Mouse (Mus musculus): ENCODE data around the gene Sept9.

The Sept9 gene

DNA sequence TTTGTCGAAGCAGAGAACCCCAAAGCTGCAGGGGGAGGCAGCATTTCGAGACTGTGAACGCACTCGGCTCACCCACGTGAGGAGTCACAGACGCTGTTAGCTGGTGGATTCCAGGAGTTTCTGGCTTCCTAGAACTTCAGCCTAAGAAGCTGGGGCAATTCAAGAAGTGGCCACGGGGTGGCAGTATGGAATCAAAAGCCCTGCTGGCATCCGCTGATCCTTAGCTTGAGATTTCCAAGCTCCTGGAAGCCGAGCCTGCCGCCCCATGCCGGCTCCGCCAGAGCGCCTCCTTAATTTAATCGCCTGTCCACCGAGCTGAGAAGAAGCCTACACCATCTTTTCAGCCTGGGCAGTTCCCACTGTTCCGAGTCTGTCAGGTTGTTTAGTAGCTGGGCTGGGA, 185.4 kb downstream of the Sept9 start:
- peak; percentile 45 for DNase-seq (ENCODE audit: low spot score)

DNA sequence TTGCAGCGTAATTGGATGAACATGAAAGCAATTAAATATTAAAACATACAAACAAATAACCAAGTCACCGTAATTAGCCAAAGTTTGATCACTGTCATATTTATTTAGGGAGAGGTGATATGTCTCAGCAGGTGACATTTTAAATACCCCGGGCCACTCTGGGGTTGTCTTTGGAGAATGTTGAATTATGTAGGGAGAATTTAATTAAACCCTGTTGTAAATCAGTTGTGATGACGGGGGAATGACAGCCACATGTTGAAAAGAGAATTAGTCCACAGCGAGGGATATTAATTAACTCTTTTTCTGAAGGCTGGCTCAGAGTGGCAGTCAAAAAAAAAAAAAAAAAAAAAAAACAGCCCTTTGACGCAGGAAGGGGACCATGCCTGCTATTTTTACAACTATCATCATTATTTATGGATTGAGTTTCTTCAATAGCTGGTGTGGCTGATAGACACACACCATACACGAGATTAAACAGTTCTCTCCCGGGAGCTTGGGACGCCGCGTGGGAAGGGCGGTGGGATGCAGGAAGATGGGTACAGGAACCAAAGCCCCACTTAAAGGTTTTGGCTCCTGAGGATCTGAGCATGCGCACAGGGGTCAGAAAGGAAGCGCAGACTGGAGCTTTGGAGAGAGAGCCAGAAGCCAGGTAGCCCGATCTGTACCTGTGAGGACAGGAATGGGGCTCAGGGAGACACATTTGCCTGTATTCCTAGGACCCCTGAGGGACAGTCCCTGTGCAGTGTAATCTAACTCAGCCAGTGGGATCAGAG, 186.1 kb downstream of the Sept9 start:
- DNase-seq (ENCODE audit: low spot score): no peak

DNA sequence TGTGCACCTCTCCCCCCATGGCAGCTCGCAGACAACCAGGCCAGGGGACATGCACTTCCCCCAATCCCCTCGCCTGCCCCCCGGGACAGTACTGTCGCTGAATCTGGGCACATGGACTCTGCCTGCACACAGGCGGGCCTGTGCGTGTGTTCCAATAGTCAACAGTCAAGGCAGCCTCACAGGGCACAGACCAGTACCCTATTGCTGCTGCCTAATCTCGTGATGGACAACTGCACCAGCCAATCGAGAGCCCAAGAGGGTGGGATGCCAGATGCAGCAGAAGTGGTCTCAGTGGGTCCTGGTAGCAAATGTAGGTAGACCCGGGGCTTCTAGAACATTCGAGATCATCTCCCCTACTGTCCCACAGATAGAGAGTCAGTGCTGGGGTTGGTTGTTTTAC, 187.8 kb downstream of the Sept9 start:
- no peak for DNase-seq (ENCODE audit: low spot score)

DNA sequence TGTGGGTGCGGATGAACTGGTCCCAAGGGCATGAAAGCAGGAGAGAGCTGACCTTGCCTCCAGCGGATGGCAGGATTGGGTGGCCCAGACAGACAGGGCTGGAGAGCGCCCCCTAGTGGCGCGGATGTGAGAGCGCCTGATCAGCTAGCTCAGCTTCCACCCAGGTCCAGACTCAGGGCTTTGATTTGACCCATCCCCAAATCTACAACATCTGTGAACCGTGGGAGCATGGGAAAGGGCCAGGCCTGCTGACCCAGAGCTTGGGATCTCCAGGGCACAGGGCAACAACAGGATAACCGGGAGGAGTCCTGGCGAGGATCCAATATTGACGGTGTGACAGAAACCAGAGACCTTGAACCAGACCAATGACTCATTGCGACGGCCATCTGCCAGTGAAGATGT, 190.5 kb downstream of the Sept9 start:
- no peak for DNase-seq (ENCODE audit: low spot score)

DNA sequence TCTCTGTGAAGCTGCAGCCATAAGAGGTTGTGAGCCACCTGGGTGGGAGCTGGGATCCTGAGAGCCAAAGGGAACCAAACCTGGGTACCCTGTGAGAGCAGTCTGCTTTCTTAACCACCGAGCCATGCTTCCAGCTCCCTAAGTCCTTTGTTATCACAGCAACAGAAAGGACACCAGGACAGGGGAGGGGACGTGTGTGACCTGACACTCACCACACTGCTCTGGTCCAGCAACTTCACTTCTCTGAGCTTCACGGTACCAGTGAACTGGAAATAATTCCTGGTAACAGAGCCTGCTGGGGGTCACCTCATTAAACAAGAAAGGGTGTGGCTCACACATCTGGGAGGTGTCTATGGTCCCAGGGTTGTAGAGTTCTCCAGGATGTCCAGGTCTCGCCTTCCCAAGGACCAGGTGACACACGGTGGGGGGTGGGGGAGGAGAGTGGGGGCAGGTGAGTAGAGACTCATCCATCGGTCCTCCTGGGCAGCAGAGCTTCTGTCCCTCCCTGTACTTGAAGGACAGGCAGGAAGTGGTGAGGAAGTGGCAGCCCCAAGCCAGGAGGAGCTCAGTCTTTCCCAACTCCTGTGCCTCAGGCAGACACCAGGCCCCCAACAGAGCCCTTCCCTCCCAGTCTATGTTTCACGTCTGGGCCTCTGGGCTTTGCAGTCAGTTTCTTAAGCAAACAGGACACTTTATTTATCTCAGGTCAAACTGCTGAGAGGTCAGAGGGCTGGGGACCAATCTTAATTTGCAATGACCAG, 191.5 kb downstream of the Sept9 start:
- no peak for DNase-seq (ENCODE audit: low spot score)

DNA sequence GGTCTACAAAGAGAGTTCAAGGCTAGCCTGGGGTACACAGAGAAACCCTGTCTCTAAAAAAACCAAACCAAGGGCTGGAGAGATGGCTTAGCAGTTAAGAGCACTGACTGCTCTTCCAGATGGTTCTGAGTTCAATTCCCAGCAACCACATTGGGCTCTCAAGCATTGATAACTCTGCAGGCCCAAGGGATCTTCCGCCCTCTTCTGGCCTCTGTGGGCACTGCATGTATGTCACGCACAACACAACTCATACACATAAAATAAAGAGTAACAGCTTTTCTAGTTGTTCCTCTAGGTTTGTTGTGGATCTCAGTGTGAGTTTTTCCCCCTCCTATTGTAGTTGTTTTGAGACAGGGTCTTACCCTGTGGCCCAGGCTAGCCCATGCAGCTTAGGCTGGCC, 192.8 kb downstream of the Sept9 start:
- DNase-seq (ENCODE audit: low spot score): no peak

DNA sequence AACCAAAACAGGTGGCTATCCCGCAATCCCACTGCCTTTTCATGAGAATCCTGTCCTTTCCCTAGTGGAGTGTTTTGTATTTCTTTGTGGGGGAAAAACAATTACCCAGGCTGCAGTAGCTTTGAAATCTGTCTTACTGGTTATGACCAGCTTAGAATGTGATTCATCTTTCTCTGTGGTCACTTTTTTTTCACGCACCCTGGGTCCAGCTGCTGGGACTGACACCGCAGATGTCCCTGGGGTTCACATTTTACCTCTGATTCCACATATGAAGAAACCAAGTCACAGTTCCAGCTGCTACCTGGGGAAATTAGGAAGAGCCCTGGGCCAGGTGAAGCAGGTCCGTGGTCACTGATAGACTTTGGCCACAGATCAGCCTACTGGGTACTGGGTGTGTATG, 194.3 kb downstream of the Sept9 start:
- DNase-seq (ENCODE audit: low spot score): no peak

DNA sequence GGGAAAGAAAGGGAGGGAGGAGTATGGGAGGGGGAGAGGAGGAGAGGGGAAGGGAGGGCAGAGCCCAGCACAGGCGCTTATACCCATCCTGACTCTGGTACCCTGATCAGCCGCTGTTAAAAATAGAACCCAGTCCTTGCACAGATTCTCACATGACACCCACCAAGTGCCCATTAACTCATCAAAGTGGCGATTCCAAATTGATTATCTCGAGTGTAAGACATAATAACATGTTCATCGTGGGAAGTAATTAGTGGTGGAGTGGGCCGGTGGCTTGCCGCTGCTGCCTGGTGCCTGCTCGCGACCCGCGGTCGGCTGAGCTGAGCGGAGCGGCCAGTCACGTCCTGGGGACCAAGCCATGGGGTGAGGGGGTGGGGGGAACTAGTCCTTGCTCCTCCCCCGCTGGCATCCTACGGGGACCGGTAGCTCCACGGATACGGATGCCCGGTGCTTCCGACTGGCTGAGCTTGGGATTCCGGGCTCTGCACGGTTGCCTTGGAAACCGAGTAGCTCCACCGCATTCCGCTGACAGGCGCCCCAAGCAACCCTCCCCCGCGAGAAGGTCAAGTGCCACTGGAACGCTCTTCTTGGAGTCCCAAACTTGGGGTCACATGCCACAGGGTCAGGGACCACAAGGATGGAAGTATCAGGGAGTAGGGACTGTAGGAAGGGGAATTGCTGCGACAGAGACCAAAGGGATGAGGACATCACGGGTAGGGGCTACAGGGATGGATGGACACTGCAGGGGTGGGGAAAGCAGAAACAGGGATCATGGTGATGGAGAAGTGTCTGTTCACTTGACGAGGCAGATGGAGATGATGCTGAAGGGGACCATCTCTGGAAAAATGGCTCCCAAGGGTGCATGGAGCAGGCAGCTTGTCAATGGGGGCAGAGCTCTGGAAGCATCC, 195.0 kb downstream of the Sept9 start:
- no peak for DNase-seq (ENCODE audit: low spot score)

DNA sequence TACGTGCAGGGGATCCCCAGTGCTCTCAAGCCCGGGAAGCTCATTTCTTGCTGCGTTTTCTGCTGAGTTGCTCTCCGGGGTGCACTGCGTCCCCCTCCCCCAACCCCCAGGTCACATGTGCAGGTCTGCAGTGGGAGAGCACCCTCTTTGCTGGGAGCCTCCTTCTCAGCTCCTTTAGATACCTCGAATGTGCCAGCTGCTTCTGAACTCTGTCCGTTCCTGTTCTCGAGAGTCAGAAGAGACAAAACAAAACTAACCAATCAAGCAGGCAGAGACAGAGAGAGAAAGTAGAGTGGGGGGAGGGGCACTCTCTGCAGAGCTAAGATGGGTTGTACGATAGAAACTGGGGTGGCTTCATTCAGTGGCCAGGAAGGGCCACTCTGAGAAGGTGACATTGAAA, 195.8 kb downstream of the Sept9 start:
- no peak for DNase-seq (ENCODE audit: low spot score)

DNA sequence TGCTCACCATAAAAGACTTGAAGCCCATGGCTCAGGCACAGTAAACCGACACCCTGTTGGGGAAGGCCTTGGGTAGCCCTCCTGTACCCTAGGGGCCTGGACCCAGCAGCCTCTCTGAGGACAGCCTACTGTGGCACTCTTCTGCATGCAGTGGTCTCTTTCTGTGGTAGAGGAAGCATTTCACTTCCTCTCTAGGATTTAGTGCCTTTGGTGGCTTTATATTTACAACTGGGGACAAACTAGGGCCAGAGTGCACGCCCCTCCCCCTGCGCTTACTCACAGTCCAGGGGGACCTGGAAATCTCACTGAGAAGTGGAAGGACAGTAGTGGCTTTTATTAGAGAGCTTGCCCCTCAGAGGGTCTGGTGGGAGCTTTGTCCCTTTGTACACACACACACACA, 197.5 kb downstream of the Sept9 start:
- no peak for DNase-seq (ENCODE audit: low spot score)

DNA sequence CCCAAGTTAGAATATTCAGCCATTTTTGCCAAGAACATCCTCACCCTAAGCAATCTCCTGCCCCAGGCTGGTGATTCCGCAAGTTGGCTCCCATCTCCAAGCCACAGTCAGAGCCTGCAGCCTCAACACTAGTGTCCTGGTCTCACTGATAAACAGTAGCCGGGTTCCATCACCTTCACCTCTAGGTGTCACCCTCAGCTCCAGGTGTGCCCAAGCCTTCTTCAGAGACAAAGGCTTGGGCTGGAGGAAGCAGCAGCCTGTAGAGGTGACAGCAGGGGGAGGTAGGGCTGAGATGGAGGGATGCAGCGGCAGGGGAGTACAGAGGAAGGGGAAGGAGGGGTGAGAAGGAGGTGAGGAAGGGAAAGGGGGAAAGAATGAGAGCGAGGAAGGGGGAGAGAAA, 198.3 kb downstream of the Sept9 start:
- DNase-seq (ENCODE audit: low spot score): no peak

DNA sequence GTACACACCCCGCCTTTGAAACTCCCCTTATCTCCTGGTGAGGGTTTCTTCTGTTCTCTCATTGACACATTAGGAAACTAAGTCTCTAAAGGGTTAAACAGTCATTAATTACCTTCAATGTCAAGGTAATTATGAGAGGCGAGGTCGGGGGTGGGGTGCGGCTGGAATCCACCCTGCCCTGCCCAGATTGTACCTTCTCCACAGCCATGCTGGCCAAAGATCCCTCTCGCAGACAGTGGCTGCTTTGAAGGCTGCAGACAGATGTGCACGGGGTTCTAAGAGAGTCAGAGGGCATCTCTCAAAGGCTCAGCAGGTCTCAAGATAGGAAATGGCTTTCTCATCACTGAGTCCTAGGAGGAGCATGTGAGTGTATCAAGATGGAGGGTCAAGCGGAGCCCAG, 198.7 kb downstream of the Sept9 start:
- DNase-seq (ENCODE audit: low spot score): no peak

DNA sequence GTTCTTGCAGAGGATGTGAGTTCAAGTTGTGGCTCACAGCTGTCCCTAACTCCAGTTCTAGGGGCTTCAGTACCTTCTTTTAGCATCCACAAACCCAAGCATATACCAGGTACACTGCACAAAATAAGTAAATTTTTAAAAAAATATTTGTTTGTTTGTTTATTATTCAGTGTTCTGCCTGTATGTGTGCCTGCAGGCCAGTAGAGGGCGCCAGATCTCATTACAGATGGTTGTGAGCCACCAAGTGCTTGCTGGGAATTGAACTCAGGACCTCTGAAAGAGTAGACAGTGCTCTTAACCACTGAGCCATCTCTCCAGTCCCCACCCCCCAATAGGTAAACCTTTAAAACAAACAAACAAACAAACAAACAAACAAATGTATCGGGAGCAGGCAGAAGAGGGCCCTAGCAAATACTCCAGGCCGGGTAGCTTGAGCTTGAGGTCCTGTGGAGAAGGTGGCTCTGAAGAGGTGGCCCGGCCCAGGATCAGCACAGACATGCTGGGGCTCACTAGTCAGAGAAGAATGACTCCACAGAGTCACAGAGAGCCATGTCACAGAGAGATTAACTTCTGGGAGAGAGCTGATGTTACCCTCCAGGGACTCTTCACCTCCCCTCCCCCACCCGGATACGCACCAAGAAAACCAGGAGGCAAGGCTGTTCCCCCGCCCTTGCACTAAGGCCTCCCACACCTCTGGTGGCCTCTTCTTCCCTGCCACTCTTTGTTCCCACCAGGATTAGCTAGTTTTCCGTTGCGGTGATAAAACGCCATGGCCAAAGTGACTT, 202.3 kb downstream of the Sept9 start:
- DNase-seq (ENCODE audit: low spot score): no peak

DNA sequence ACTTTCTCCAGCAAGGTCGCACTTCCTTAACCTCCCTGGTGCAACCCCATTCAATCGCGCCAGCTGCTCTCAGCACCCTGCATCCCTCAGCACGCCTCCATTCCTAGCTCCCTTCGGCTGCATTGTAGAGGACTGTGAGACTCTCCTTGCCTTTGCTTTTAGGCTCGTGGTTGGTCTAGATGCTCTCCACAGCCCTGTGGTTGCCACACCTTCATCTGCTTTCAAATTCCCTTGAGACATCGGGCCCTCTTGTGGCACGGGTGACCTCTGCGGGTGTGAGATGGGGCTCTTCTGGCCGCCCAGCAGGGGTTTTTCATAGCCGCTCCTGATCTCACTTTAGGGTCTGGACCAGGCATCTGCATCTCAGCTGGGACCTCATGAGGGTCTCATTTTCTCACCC, 203.1 kb downstream of the Sept9 start:
- DNase-seq (ENCODE audit: low spot score): no peak

DNA sequence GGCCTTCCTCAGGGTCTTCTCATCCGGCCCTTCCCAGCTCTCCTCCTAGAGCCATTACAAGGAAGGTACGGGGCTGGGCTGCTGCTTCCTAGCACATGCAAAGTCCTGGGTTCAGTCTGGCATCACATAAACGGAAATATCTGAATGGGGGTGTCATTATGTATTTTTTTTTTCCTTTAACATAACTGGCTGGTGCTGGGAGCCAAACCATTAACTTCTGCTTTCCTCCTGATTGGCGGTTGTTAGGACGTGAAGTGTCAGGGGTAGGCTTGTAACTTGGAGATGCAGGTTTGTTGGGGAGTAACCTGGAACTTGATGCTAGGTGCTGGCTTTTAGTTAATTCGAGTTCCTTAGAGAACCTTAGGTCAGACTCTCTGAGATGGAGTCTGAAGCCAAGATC, 203.6 kb downstream of the Sept9 start:
- no peak for DNase-seq (ENCODE audit: low spot score)

DNA sequence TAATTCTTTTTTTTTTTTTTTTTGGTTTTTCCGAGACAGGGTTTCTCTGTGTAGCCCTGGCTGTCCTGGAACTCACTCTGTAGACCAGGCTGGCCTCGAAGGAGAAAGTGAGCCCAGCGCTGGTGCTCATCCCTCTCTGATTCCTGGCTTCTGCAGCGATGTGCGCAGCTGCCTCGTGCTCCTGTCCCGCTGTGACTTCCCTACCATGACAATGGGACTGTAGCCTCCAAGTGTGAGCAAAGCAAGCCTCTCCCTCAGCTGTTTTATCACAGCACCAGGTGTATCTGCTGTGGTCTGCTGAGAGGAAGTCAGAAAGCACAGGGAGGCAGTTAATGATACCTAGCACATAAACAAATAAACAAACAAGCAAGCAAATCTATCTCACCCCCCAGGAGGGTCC, 204.3 kb downstream of the Sept9 start:
- no peak for DNase-seq (ENCODE audit: low spot score)

DNA sequence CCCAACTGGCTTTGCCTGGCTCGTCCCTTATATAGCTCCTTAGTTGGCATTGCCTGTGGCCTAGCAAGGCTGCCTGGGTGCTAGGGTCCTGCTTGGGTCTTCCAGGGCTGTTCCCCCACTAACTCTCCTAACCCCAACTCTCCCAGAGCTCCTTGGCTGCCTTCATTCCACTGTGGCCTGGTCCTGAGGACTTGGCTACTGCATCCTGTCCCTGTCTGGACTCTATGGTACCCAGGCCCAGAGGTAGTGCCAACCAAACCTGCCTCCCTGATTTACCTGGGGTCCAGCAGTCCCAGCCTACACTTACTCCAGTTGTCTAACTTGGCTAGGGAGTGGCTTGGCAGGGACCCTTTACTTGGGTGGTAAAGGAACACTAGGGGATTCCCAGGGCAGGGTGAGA, 207.2 kb downstream of the Sept9 start:
- no peak for DNase-seq (ENCODE audit: low spot score)

DNA sequence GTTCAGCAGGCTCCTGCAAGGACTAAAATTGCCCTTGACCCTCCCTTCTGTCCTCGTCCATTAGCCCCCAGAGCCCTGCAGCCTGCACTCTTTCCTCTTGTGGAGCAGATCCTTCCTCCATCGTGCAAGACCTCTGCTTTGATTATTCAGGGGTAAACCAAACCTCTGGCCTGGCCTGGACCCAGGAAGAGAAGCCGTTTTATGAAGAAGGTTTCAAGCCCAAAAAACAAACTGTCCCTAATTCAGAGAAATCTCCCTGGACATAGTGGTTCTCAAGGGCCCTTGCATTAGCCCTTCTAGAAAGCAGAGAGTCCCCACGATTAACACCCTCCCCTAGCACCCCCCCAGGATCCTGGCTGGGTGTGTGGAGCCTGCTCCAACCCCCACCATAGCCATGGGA, 207.7 kb downstream of the Sept9 start:
- DNase-seq (ENCODE audit: low spot score): no peak

DNA sequence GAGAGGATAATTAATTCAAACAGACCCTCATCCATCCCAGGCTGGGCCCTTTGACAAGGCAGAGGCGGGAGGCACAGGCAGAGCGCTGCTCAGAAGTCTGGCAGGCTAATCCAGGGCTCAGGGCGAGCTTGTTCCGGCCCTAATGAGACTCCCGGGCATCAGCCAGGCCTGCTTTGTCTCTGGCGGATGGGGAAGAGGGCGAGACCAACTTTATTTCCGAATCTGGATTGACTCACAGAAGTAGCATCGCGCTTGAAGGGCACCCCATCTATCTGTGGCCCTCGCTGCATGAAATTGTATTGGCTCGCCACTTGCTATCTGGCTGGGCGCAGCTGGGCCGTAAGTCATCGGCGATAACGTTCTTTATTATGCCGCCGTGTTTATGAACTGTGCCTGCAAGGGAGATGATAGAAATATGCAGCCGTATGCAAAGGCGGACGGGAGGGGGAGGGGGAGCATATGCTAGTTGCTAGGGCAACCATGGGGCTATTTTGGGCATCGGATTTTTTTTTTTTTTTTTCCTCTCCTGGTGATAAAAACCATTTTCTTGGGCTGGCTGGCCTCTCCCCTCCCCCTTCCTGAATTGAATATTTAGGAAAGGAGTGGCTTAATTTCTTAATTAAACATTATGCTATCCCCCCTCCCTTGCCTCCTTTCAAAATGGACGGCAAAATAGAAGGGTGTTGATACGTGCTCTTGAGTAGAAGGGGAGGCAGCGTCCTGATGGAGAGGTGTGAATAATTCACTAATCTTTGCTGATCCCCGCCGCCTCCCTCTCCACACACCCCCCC, 208.4 kb downstream of the Sept9 start:
- DNase-seq (ENCODE audit: low spot score): no peak

DNA sequence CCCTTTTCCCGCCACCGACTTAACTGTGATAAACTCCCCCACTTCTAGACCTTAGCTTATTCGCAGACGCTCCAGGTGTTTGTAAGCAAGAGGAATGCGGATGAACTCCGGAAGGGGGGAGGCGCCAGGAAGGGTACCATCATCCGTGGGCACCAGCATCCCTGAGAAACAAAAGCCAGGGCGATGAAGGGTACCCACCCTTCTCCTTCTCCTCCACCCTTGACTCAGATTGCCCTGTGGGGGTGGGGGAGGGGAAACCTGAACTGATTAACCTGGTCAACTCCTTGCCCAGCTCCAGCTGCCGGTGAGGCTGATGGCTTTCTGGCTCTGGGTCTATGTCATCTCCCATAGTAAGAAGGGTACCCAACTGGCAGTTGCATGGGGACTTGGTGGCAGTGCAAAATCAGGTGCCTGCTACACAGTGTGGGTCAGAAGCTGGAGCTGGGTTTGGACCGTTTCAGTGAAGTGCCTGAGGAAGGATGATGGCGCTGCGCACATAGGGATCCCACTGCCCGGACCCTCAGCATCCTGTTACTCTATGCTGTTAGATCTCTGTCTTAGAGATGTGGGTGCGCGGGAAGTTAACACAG, 209.1 kb downstream of the Sept9 start:
- no peak for DNase-seq (ENCODE audit: low spot score)

DNA sequence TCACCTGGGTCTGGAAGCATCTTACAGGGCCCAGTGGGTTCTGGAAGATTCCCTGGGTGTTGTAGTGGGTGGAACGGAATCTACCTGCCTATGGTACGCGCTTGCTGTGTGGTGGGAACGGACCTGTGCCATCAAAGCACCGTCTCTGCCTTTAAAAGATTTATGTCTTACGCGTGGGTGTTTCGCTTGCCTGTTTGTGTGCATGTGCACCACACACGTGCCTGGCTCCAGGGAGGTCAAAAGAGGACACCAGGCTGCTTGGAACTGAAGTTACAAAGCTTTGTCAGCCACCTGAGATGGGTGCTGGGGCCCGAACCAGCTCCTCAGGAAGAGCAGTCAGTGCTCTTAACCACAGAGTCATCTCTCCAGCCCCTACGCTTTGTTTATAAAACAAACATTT, 209.9 kb downstream of the Sept9 start:
- DNase-seq (ENCODE audit: low spot score): no peak
